Mouse (Mus musculus) CH12.LX (cell line): ENCODE measurements at regions not wholly inside any gene's neighbourhood (a gene's known extent, or its start where the extent isn't known, plus 50 kb on each side); places are given as distances from the start of the nearest gene placed in this dataset.

ENCODE experiments used
- CTCF ChIP-seq, 2 experiments: IDR thresholded peaks in 1 of 2; conservative IDR thresholded peaks in 1 of 2; 2 replicates each; pipeline ENCODE4 v1.5.1; 2011 to 2012; ENCODE audit warnings: low read depth in 2 of 2, low read length in 2 of 2, improper control_type of control experiment in 1 of 2, inconsistent platforms in 1 of 2, mild to moderate bottlenecking in 1 of 2, moderate library complexity in 1 of 2
- GABPA ChIP-seq: IDR thresholded peaks from 2 replicates; pipeline ENCODE4 v1.6.1; 2012; ENCODE audit warnings: low read depth, low read length, improper control_type of control experiment, inconsistent platforms; ENCODE audit not compliant: insufficient replicate concordance
- KAT2A ChIP-seq: IDR thresholded peaks from 2 replicates; pipeline ENCODE4 v1.6.1; 2012; ENCODE audit warnings: low read length, improper control_type of control experiment, inconsistent platforms; ENCODE audit not compliant: insufficient replicate concordance
- MAFK ChIP-seq: IDR thresholded peaks from 2 replicates; pipeline ENCODE4 v1.6.1; 2011; ENCODE audit warnings: low read length, improper control_type of control experiment; ENCODE audit not compliant: insufficient replicate concordance
- MEF2A ChIP-seq: IDR thresholded peaks from 2 replicates; pipeline ENCODE4 v1.6.1; 2014; ENCODE audit warnings: low read depth, mild to moderate bottlenecking, inconsistent platforms, low read length, improper control_type of control experiment, borderline replicate concordance
- POLR2A ChIP-seq: IDR thresholded peaks from 2 replicates; pipeline ENCODE4 v1.6.1; 2011; ENCODE audit warnings: low read depth, mild to moderate bottlenecking, improper control_type of control experiment, low read length
- POLR2AphosphoS2 ChIP-seq: IDR thresholded peaks from 2 replicates; pipeline ENCODE4 v1.6.1; 2011; ENCODE audit warnings: low read depth, low read length, improper control_type of control experiment
- RCOR1 ChIP-seq: conservative IDR thresholded peaks from 2 replicates; pipeline ENCODE4 v1.6.1; 2012; ENCODE audit warnings: low read depth, mild to moderate bottlenecking, inconsistent platforms, low read length, improper control_type of control experiment
- TBP ChIP-seq: conservative IDR thresholded peaks from 2 replicates; pipeline ENCODE4 v1.6.1; 2011; ENCODE audit warnings: low read depth, low read length, improper control_type of control experiment
- TCF12 ChIP-seq: IDR thresholded peaks from 2 replicates; pipeline ENCODE4 v1.6.1; 2014; ENCODE audit warnings: low read depth, mild to moderate bottlenecking, inconsistent platforms, low read length, improper control_type of control experiment
- USF1 ChIP-seq: IDR thresholded peaks from 2 replicates; pipeline ENCODE4 v1.6.1; 2014; ENCODE audit warnings: low read depth, mild to moderate bottlenecking, inconsistent platforms, low read length, improper control_type of control experiment
- USF2 ChIP-seq: conservative IDR thresholded peaks from 2 replicates; pipeline ENCODE4 v1.6.1; 2011; ENCODE audit warnings: low read depth, low read length, improper control_type of control experiment
- ZC3H11A ChIP-seq: IDR thresholded peaks from 2 replicates; pipeline ENCODE4 v1.6.1; 2012; ENCODE audit warnings: low read depth, mild to moderate bottlenecking, inconsistent platforms, low read length, improper control_type of control experiment
- ZNF384 ChIP-seq: IDR thresholded peaks from 2 replicates; pipeline ENCODE4 v1.6.1; 2012; ENCODE audit warnings: low read depth, low read length, improper control_type of control experiment, inconsistent platforms

- TF ChIP-seq CTCF (conservative IDR thresholded peaks at IDR 0.05 in 1 of 2, IDR thresholded peaks at IDR 0.05 in 1 of 2; ENCODE audit: low read depth in 2 of 2, low read length in 2 of 2) = no peak
- TF ChIP-seq MAFK = no peak
- no peak for TF ChIP-seq KAT2A
- no peak for TF ChIP-seq POLR2AphosphoS2
- no peak for TF ChIP-seq ZNF384
- TF ChIP-seq GABPA = no peak
- TF ChIP-seq POLR2A = no peak
- TF ChIP-seq TCF12 = no peak
- TF ChIP-seq ZC3H11A = no peak
- TF ChIP-seq TBP = no peak
- TF ChIP-seq USF2 = no peak
- no peak for TF ChIP-seq MEF2A
- TF ChIP-seq RCOR1 = no peak
- TF ChIP-seq USF1 = no peak
Observed at GRCm38 (mm10) chr17:48610107-48610506, 155.4 kb downstream of the Unc5cl start.
